Mouse (Mus musculus) intestine, embryonic 16.5 days (tissue): ENCODE data around the gene Pecr. TPM values are rescaled to one million over a fixed set of nuclear protein-coding genes. Genes with fewer than 3 reads are reported as not detected.

Experiments
- ATAC-seq: fragments of 200-750 bp; cut with Nextera tagmentation; 2 replicates; pipeline ENCODE4 v1.8.0; 2017; ENCODE audit warnings: moderate TSS enrichment, moderate library complexity
- H3K27ac ChIP-seq: fragments of 300-500 bp; sonication (generic); 2 replicates; pipeline ENCODE4 v1.5.1; 2014; ENCODE audit warnings: mild to moderate bottlenecking, low read length
- H3K27me3 ChIP-seq: fragments of 300-500 bp; sonication (generic); replicated peaks from 2 replicates; pipeline ENCODE4 v1.6.1; 2014; ENCODE audit warnings: low read length, control low read depth, mixed read lengths; ENCODE audit not compliant: control insufficient read depth, insufficient read depth
- H3K36me3 ChIP-seq: fragments of 300-500 bp; sonication (generic); 2 replicates; pipeline ENCODE4 v1.6.1; 2014; ENCODE audit warnings: low read length, control low read depth; ENCODE audit not compliant: control insufficient read depth, insufficient read depth
- H3K4me1 ChIP-seq: fragments of 300-500 bp; sonication (generic); 2 replicates; pipeline ENCODE4 v1.6.1; 2014; ENCODE audit warnings: low read length, control low read depth, mixed read lengths; ENCODE audit not compliant: control insufficient read depth, insufficient read depth
- H3K4me2 ChIP-seq: fragments of 300-500 bp; sonication (generic); 2 replicates; pipeline ENCODE4 v1.6.1; 2014; ENCODE audit warnings: low read depth, low read length, control low read depth
- H3K4me3 ChIP-seq: fragments of 300-500 bp; sonication (generic); 2 replicates; pipeline ENCODE4 v1.5.1; 2014; ENCODE audit warnings: mild to moderate bottlenecking, low read length
- H3K9ac ChIP-seq: fragments of 300-500 bp; sonication (generic); 2 replicates; pipeline ENCODE4 v1.6.1; 2014; ENCODE audit warnings: low read depth, low read length
- H3K9me3 ChIP-seq: fragments of 300-500 bp; sonication (generic); 2 replicates; pipeline ENCODE4 v1.6.1; 2016; ENCODE audit warnings: low read length, control low read depth; ENCODE audit not compliant: control insufficient read depth
- WGBS: fragments of 180-500 bp; shearing (Covaris S2); extraction: QIAGEN DNeasy Blood & Tissue Kit; methylation state at CpG from one replicate; pipeline ENCODE4 v1.1.7; 2014; 5-methylcytosine and 5-hydroxymethylcytosine counted together
- polyA plus RNA-seq: library from polyadenylated mRNA; unstranded; fragments of >200 nt; fragmentation: Nextera tagmentation; extraction: Ambion mirVana; gene quantifications from 2 replicates; pipeline ENCODE4 v1.2.1, GENCODE M21; 2015

Pecr gene
- polyA plus RNA-seq, 1 experiment from 2014 or later = 82.7 TPM

DNA sequence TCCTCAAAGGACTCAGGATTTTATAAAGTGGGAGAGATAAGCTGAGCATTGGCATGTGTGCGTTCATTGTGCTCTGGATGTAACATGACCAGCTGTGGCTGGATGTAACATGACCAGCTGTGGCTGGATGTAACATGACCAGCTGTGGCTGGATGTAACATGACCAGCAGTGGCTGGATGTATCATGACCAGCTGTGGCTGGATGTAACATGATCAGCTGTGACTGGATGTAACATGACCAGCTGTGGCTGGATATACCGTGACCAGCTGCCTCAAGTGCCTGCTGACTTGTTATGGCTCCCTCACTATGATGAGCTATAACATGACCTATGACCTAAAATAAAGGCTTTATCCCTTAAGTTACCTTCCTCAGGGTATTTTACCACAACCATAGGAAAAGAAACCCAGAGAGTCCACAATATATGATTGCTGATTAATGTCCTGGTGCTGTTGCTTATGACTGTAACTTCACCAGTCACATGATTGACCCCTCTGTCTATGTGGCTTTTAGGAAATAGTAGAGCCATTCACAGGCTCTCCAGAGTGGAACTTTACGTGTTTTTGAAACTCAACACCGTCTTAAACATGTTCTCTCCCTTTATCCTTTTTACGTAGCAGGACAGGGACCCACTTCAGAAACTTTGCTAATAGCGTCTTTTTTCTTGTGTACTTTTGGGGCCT, 25.8 kb upstream of the Pecr start:
- Histone ChIP-seq H3K9ac (no peak overlapping the region), H3K4me1 (no peaks in the 10 kb centered on the region), H3K27me3 (no peaks in the 10 kb centered on the region), H3K4me3 (no peak overlapping the region), H3K27ac (no peak overlapping the region), H3K36me3 (peaks cover 5% of the 10 kb centered on the region; the same call in 1 of the 2 replicates), H3K9me3 (no peaks in the 10 kb centered on the region), H3K4me2 (no peak overlapping the region)
- no peak for ATAC-seq
- WGBS = 68% methylated on average over 6 of the region's 6 CpGs

DNA sequence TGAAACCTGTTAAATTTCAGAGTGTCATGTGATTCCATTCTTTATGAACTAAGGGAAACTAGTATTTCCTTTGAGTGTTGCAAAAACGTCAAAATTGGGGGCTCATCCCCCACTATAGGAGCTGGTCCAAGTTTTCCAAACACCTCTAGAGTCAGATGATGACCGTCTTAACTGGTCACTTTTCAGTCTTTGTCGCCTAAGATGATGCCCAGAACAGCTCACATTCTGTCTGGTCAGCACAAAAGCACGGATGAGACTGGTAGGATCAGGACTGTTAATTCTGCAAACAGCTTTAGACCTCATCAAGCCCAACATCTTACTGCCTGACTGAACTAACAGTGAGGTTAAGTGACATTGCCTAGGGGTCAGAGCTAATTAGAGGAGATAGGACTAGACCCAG, 24.8 kb upstream of the Pecr start:
- Histone ChIP-seq H3K9me3 (no peaks in the 10 kb centered on the region), H3K27ac (no peak overlapping the region), H3K9ac (no peak overlapping the region), H3K4me1 (no peaks in the 10 kb centered on the region), H3K4me2 (no peak overlapping the region), H3K36me3 (peaks cover 5% of the 10 kb centered on the region; the same call in 1 of the 2 replicates), H3K27me3 (no peaks in the 10 kb centered on the region), H3K4me3 (no peak overlapping the region)
- WGBS = 65% methylated on average over 4 of the region's 4 CpGs
- no peak for ATAC-seq

DNA sequence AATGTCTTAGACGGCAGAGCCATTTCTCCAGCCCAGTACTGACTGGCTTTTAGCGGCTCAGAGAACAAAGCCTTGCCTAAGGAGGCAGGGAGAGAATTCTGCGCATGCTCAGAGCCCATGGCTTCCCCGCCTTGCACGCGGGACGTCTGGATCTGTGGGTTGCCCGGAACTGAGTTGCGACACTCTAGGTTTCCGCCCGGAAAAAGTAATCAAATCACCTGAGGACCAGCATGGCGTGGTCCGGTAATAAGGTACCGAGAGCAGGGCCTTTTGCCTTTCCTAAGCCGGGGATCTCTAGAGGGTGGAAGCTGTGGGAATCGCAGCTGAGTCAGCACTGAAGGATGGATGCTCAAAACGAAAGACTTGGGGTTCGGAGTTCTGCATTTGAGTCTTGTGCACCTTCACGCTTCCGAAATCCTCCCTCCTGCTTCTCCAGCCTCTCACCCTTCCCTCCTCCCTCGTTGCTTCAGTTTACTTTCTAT, 23.2 kb upstream of the Pecr start, which contains the start of gene Xrcc5:
Xrcc5 (plus strand) TSS at position 105 of the 482 bp plus-strand sequence.
- Histone ChIP-seq H3K9me3 (no peaks in the 10 kb centered on the region), H3K36me3 (0 out of 2 replicates have a peak, but pooled peaks cover 3% of the 10 kb centered on the region), H3K27ac (peak within 1 kb of the TSS; percentile 89), H3K4me3 (peak within 1 kb of the TSS; percentile 68), H3K27me3 (no peaks in the 10 kb centered on the region), H3K4me1 (no peaks in the 10 kb centered on the region), H3K4me2 (peak within 1 kb of the TSS; percentile 61), H3K9ac (peak within 1 kb of the TSS; percentile 76)
- ATAC-seq = peak; percentile 99
- under 1% methylated on average over 21 of the region's 21 CpGs for WGBS

GRCm38 (mm10) chr1:72306679-72307181, 22.6 kb upstream of the Pecr start:
- Histone ChIP-seq H3K27ac (peak overlapping the region; percentile 89), H3K36me3 (0 out of 2 replicates have a peak, but pooled peaks cover 1% of the 10 kb centered on the region), H3K4me3 (peak overlapping the region; percentile 68), H3K4me1 (no peaks in the 10 kb centered on the region), H3K9ac (peak overlapping the region; percentile 76), H3K9me3 (no peaks in the 10 kb centered on the region), H3K4me2 (peak overlapping the region; percentile 61), H3K27me3 (no peaks in the 10 kb centered on the region)
- ATAC-seq = peak; percentile 84
- WGBS = 4% methylated on average over 11 of the region's 11 CpGs

DNA sequence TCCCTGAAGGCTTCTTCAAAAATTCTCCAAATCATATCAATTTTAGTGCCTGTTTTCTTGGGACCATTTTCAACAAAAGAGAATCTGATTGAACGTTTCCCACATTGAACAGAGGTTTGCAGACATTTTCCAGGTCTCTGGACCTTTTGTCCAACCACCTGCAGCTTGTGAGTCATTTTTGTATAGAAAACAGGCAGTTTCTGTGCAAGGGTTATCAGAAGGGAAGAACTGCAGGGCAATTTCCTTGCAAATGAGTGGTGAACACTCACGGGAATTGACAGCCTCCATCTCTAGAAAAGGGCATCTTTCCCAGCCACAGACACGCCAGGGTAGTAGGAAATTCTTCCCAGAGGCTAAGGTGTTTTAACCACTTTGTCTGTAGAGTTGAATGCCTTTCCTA, 22.1 kb upstream of the Pecr start:
- H3K4me2 ChIP-seq = no peak overlapping the region
- WGBS = 65% methylated on average over 3 of the region's 3 CpGs

GRCm38 (mm10) chr1:72301845-72302244, 17.7 kb upstream of the Pecr start:
- H3K9me3 ChIP-seq = no peaks in the 10 kb centered on the region
- H3K36me3 ChIP-seq = no peaks in the 10 kb centered on the region
- H3K4me1 ChIP-seq = no peaks in the 10 kb centered on the region
- no peak overlapping the region for H3K27ac ChIP-seq
- no peak for ATAC-seq
- no peak overlapping the region for H3K9ac ChIP-seq
- no peak overlapping the region for H3K4me2 ChIP-seq
- 90% methylated on average over 1 of the region's 1 CpGs for WGBS
- H3K4me3 ChIP-seq = no peak overlapping the region
- H3K27me3 ChIP-seq = no peaks in the 10 kb centered on the region

More for the DNA sequence above, 22.1 kb upstream of the Pecr start:
- no peaks in the 10 kb centered on the region for H3K9me3 ChIP-seq
- no peak overlapping the region for H3K27ac ChIP-seq
- no peak overlapping the region for H3K4me3 ChIP-seq
- no peaks in the 10 kb centered on the region for H3K27me3 ChIP-seq
- no peaks in the 10 kb centered on the region for H3K36me3 ChIP-seq
- no peak for ATAC-seq
- H3K9ac ChIP-seq = no peak overlapping the region
- no peaks in the 10 kb centered on the region for H3K4me1 ChIP-seq

DNA sequence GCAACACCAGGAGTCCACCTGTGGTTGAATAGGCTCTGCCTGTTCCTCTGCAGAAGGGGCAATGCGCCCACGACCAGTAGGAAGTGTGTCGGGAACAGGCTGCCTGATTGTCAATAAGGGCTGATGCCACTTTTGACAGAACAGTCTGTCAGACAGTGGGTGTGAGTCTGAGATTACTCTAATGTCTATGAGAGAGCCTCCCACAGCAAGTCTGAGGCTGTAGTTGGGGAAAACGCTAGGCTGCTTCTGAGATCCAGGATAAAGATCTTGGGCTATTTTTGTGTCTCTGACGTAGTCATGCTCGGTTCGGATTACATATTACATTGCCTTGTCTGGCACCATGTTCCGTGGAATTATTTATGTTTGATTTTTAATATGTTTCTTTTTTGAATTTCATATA, 11.6 kb upstream of the Pecr start:
- H3K27ac ChIP-seq = no peak overlapping the region
- H3K27me3 ChIP-seq = no peaks in the 10 kb centered on the region
- no peaks in the 10 kb centered on the region for H3K36me3 ChIP-seq
- H3K4me1 ChIP-seq = no peaks in the 10 kb centered on the region
- H3K9ac ChIP-seq = no peak overlapping the region
- H3K9me3 ChIP-seq = no peaks in the 10 kb centered on the region
- H3K4me2 ChIP-seq = no peak overlapping the region
- 78% methylated on average over 8 of the region's 8 CpGs for WGBS
- no peak overlapping the region for H3K4me3 ChIP-seq
- no peak for ATAC-seq

GRCm38 (mm10) chr1:72293869-72294663, 10.0 kb upstream of the Pecr start:
- no peaks in the 10 kb centered on the region for H3K27me3 ChIP-seq
- H3K27ac ChIP-seq = no peak overlapping the region
- no peak overlapping the region for H3K9ac ChIP-seq
- H3K9me3 ChIP-seq = no peaks in the 10 kb centered on the region
- no peak overlapping the region for H3K4me3 ChIP-seq
- H3K4me2 ChIP-seq = no peak overlapping the region
- no peaks in the 10 kb centered on the region for H3K4me1 ChIP-seq
- peak; percentile 55; the same call in 1 of the 2 replicates for ATAC-seq
- H3K36me3 ChIP-seq = no peaks in the 10 kb centered on the region
- 60% methylated on average over 4 of the region's 4 CpGs for WGBS

DNA sequence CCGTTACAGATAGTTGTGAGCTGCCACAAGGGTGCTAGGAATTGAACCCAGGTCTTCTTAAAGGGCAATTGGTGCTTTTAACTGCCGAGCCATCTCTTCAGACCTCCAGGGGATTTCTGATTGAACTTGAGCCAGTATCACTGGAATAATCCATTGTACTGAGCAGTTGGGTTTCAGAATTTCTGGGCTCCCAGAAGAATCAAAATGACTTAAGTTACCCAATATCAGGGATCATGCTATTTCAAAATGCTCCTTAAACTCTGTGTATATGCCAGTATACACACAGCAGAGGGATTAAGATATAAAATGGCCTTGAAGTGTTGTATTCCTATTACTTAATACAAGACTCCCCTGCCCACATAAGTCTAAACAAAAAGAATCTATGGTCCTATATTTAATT, 7.8 kb upstream of the Pecr start:
- no peaks in the 10 kb centered on the region for H3K27me3 ChIP-seq
- ATAC-seq = no peak

More for the DNA sequence above, 7.8 kb upstream of the Pecr start:
- no peak overlapping the region for H3K4me3 ChIP-seq
- H3K9ac ChIP-seq = no peak overlapping the region
- 87% methylated on average over 2 of the region's 2 CpGs for WGBS
- H3K4me2 ChIP-seq = no peak overlapping the region
- no peaks in the 10 kb centered on the region for H3K36me3 ChIP-seq
- H3K27ac ChIP-seq = no peak overlapping the region
- peaks cover 3% of the 10 kb centered on the region for H3K4me1 ChIP-seq
- H3K9me3 ChIP-seq = no peaks in the 10 kb centered on the region
